Mouse (Mus musculus) heart, embryonic 11.5 days (tissue): ENCODE data around the gene Mtg1. TPM values are rescaled to one million over a fixed set of nuclear protein-coding genes. Genes with fewer than 3 reads are reported as not detected.

Experiments used
- ATAC-seq: fragments of 200-750 bp; cut with Nextera tagmentation; replicated peaks from 2 replicates; pipeline ENCODE4 v1.8.0; 2017; ENCODE audit warnings: moderate library complexity; ENCODE audit not compliant: insufficient number of reproducible peaks, low FRiP score, low TSS enrichment
- H3K27ac ChIP-seq: fragments of 300-500 bp; sonication (generic); 2 replicates; pipeline ENCODE4 v1.5.1; 2014; ENCODE audit warnings: mild to moderate bottlenecking, low read depth, low read length
- H3K27me3 ChIP-seq: fragments of 300-500 bp; sonication (generic); 2 replicates; pipeline ENCODE4 v1.6.1; 2014; ENCODE audit warnings: mild to moderate bottlenecking, low read length, mixed read lengths; ENCODE audit not compliant: control insufficient read depth, insufficient read depth
- H3K36me3 ChIP-seq: fragments of 300-500 bp; sonication (generic); 2 replicates; pipeline ENCODE4 v1.6.1; 2014; ENCODE audit warnings: mild to moderate bottlenecking, low read length, moderate library complexity, mixed read lengths; ENCODE audit not compliant: control insufficient read depth, insufficient read depth
- H3K4me1 ChIP-seq: fragments of 300-500 bp; sonication (generic); 2 replicates; pipeline ENCODE4 v1.6.1; 2014; ENCODE audit warnings: low read length; ENCODE audit not compliant: control insufficient read depth, insufficient read depth
- H3K4me2 ChIP-seq: fragments of 300-500 bp; sonication (generic); 2 replicates; pipeline ENCODE4 v1.6.1; 2014; ENCODE audit warnings: mild to moderate bottlenecking, moderate library complexity
- H3K4me3 ChIP-seq: fragments of 300-500 bp; sonication (generic); 2 replicates; pipeline ENCODE4 v1.5.1; 2014; ENCODE audit warnings: low read depth, low read length
- H3K9ac ChIP-seq: fragments of 300-500 bp; sonication (generic); 2 replicates; pipeline ENCODE4 v1.6.1; 2014; ENCODE audit warnings: mild to moderate bottlenecking, low read depth, low read length, moderate library complexity
- H3K9me3 ChIP-seq: fragments of 300-500 bp; sonication (generic); replicated peaks from 2 replicates; pipeline ENCODE4 v1.6.1; 2016; ENCODE audit warnings: low read length; ENCODE audit not compliant: control insufficient read depth
- WGBS: fragments of 180-500 bp; shearing (Covaris S2); extraction: QIAGEN DNeasy Blood & Tissue Kit; methylation state at CpG from one replicate; pipeline ENCODE4 v1.1.7; 2014; ENCODE audit not compliant: insufficient replicate concordance; 5-methylcytosine and 5-hydroxymethylcytosine counted together
- polyA plus RNA-seq: library from polyadenylated mRNA; unstranded; fragments of >200 nt; fragmentation: Nextera tagmentation; extraction: Ambion mirVana; gene quantifications from 2 replicates; pipeline ENCODE4 v1.2.1, GENCODE M21; 2014

Gene Mtg1
- 24.8 and 33.7 TPM in 2 replicates for polyA plus RNA-seq

- peak; percentile 96 for ATAC-seq
- Histone ChIP-seq H3K27me3 (no peaks in the 10 kb centered on the region), H3K9ac (peak within 1 kb of the TSS; percentile 91), H3K9me3 (no peaks in the 10 kb centered on the region), H3K4me2 (peak within 1 kb of the TSS; percentile 93), H3K36me3 (no peaks in the 10 kb centered on the region), H3K4me1 (peaks cover 5% of the 10 kb centered on the region), H3K27ac (peak within 1 kb of the TSS; percentile 69; the same call in 1 of the 2 replicates), H3K4me3 (peak within 1 kb of the TSS; percentile 69)
- WGBS = 2% methylated on average over 39 of the region's 39 CpGs
These were observed at the start of gene Mtg1 for GRCm38 (mm10) chr7:140137135-140138020. TSS of gene Mtg1 (plus strand) at chr7:140137564.

GRCm38 (mm10) chr7:140090601-140091000 lies 46.8 kb upstream of the Mtg1 start:
- WGBS = 76% methylated on average over 10 of the region's 10 CpGs
- Histone ChIP-seq H3K4me1 (no peaks in the 10 kb centered on the region), H3K36me3 (no peaks in the 10 kb centered on the region), H3K9ac (no peak overlapping the region), H3K9me3 (no peaks in the 10 kb centered on the region), H3K4me2 (no peak overlapping the region), H3K27me3 (no peaks in the 10 kb centered on the region), H3K27ac (no peak overlapping the region), H3K4me3 (no peak overlapping the region)
- no peak for ATAC-seq

- no peak within 1 kb of the TSS for H3K4me3 ChIP-seq
- no peaks in the 10 kb centered on the region for H3K9me3 ChIP-seq
- no peak within 1 kb of the TSS for H3K27ac ChIP-seq
- no peak for ATAC-seq
- 58% methylated on average over 5 of the region's 5 CpGs for WGBS
- no peaks in the 10 kb centered on the region for H3K36me3 ChIP-seq
- H3K27me3 ChIP-seq = no peaks in the 10 kb centered on the region
- no peaks in the 10 kb centered on the region for H3K4me1 ChIP-seq
- no peak within 1 kb of the TSS for H3K4me2 ChIP-seq
- no peak within 1 kb of the TSS for H3K9ac ChIP-seq
These were observed 44.3 kb upstream of the Mtg1 start, which contains the start of gene Prap1 for GRCm38 (mm10) chr7:140092924-140093528. TSS of gene Prap1 (plus strand) at chr7:140093395.

GRCm38 (mm10) chr7:140094954-140095353 lies 42.4 kb upstream of the Mtg1 start:
- ATAC-seq = 0 out of 2 replicates have a peak, but pooled peaks have one; percentile 12
- no peaks in the 10 kb centered on the region for H3K4me1 ChIP-seq
- H3K9me3 ChIP-seq = no peaks in the 10 kb centered on the region
- WGBS = 48% methylated on average over 5 of the region's 5 CpGs
- H3K4me2 ChIP-seq = no peak overlapping the region
- no peak overlapping the region for H3K4me3 ChIP-seq
- H3K9ac ChIP-seq = no peak overlapping the region
- H3K36me3 ChIP-seq = no peaks in the 10 kb centered on the region
- no peaks in the 10 kb centered on the region for H3K27me3 ChIP-seq
- no peak overlapping the region for H3K27ac ChIP-seq

GRCm38 (mm10) chr7:140095556-140095955 lies 41.8 kb upstream of the Mtg1 start:
- H3K9ac ChIP-seq = no peak overlapping the region
- H3K4me3 ChIP-seq = no peak overlapping the region
- no peak overlapping the region for H3K27ac ChIP-seq
- no peak overlapping the region for H3K4me2 ChIP-seq
- WGBS = 59% methylated on average over 1 of the region's 1 CpGs
- no peaks in the 10 kb centered on the region for H3K4me1 ChIP-seq
- H3K9me3 ChIP-seq = no peaks in the 10 kb centered on the region
- ATAC-seq = no peak
- H3K27me3 ChIP-seq = no peaks in the 10 kb centered on the region
- no peaks in the 10 kb centered on the region for H3K36me3 ChIP-seq

- no peaks in the 10 kb centered on the region for H3K36me3 ChIP-seq
- H3K9me3 ChIP-seq = no peaks in the 10 kb centered on the region
- no peak overlapping the region for H3K27ac ChIP-seq
- no peaks in the 10 kb centered on the region for H3K27me3 ChIP-seq
- ATAC-seq = no peak
- H3K4me1 ChIP-seq = peaks cover under 1% of the 10 kb centered on the region
- no peak overlapping the region for H3K4me3 ChIP-seq
- H3K4me2 ChIP-seq = no peak overlapping the region
- no peak overlapping the region for H3K9ac ChIP-seq
These were observed 41.3 kb upstream of the Mtg1 start for GRCm38 (mm10) chr7:140096055-140096454.

- Histone ChIP-seq H3K27ac (no peak overlapping the region), H3K9me3 (no peaks in the 10 kb centered on the region), H3K36me3 (no peaks in the 10 kb centered on the region), H3K4me1 (peaks cover 5% of the 10 kb centered on the region), H3K4me2 (no peak overlapping the region), H3K9ac (no peak overlapping the region), H3K4me3 (no peak overlapping the region), H3K27me3 (no peaks in the 10 kb centered on the region)
- ATAC-seq = no peak
- WGBS = 52% methylated on average over 1 of the region's 1 CpGs
These were observed 38.9 kb upstream of the Mtg1 start for GRCm38 (mm10) chr7:140098466-140098865.

- Histone ChIP-seq H3K36me3 (peaks cover 4% of the 10 kb centered on the region; the same call in 1 of the 2 replicates), H3K4me3 (peak overlapping the region; percentile 52), H3K4me1 (peaks cover 5% of the 10 kb centered on the region), H3K27ac (no peak overlapping the region), H3K9ac (peak overlapping the region; percentile 82), H3K9me3 (no peaks in the 10 kb centered on the region), H3K4me2 (peak overlapping the region; percentile 82), H3K27me3 (no peaks in the 10 kb centered on the region)
- ATAC-seq = no peak
- 72% methylated on average over 10 of the region's 10 CpGs for WGBS
These were observed 35.9 kb upstream of the Mtg1 start for GRCm38 (mm10) chr7:140101498-140101897.
